Comparison of ENCODE assay signal across 14 mouse cellular contexts in genomic region chr13:57984163-57984562, GRCm38 (mm10).
A peak's percentile ranks its signal among the peaks of the same experiment; 100 is the strongest.
DNase-seq lines count a peak whose midpoint lies in the region; ATAC-seq and TF ChIP-seq lines count a peak whose summit lies in the region.
"Had no signal": no experiment of that assay in that cellular context is flagged by ENCODE, and none has a peak within 500 bp of the region (broad histone marks: within the 10 kb centered on the region; RNA-seq: fewer than 3 reads in every experiment).

No protein-coding gene starts in this region.

- WGBS in forebrain, embryonic 16.5 days, result 77% methylated on average over 8 of the region's 8 CpGs
- 60% methylated on average over 8 of the region's 8 CpGs for WGBS in forebrain, embryonic 11.5 days
- 51% methylated on average over 8 of the region's 8 CpGs for WGBS in intestine, embryonic 15.5 days

- no peak overlapping the region for H3K27ac ChIP-seq in forebrain, embryonic 16.5 days (ENCODE audit: low read length)
- H3K27ac ChIP-seq in forebrain, embryonic 11.5 days (ENCODE audit: low read depth, low read length), result no peak overlapping the region
- no peak overlapping the region for H3K27ac ChIP-seq in layer of hippocampus, adult 2 months
- no peak overlapping the region for H3K27ac ChIP-seq in intestine, embryonic 15.5 days
- H3K27ac ChIP-seq: hindbrain, embryonic 10.5 days; limb, embryonic 10.5 days had no signal

- H3K9me3 ChIP-seq in forebrain, embryonic 16.5 days (ENCODE audit: control insufficient read depth, low read length), result no peaks in the 10 kb centered on the region
- H3K9me3 ChIP-seq in forebrain, embryonic 11.5 days (ENCODE audit: control insufficient read depth, low read length), result no peaks in the 10 kb centered on the region
- H3K9me3 ChIP-seq in intestine, embryonic 15.5 days, result no peaks in the 10 kb centered on the region
- H3K9me3 ChIP-seq: hindbrain, embryonic 10.5 days; limb, embryonic 10.5 days; megakaryocyte, embryonic 14.5 days had no signal

- DNase-seq in forebrain, embryonic 11.5 days (ENCODE audit: low spot score), result no peak
- no peak for DNase-seq in layer of hippocampus, adult 2 months (ENCODE audit: low spot score in 2 of 2)
- no peak for DNase-seq in layer of hippocampus, adult 18-20 months (ENCODE audit: low spot score in 2 of 2)
- DNase-seq in ES-CJ7 (ENCODE audit: low read depth, low spot score), result peak; percentile 48
- DNase-seq in frontal cortex, postnatal 36 days (ENCODE audit: low spot score in 2 of 2), result no peak
- no peak for DNase-seq in left cerebral cortex, adult 8-10 months (ENCODE audit: low spot score in 2 of 2)
- DNase-seq: gastrocnemius, postnatal 10 days had no signal

- no peak overlapping the region for H3K9ac ChIP-seq in forebrain, embryonic 16.5 days (replicated peaks; ENCODE audit: low read depth, low read length)
- no peak overlapping the region for H3K9ac ChIP-seq in forebrain, embryonic 11.5 days (ENCODE audit: low read length)
- no peak overlapping the region for H3K9ac ChIP-seq in intestine, embryonic 15.5 days

- 0 out of 2 replicates have a peak, but pooled peaks have one; percentile 9 for ATAC-seq in forebrain, embryonic 16.5 days
- no peak for ATAC-seq in forebrain, embryonic 11.5 days (replicated peaks; ENCODE audit: low FRiP score)
- ATAC-seq in intestine, embryonic 15.5 days, result peak; percentile 69
- ATAC-seq: activated CD4-positive, CD25-positive, alpha-beta regulatory T cell, adult 4 months had no signal

- TF ChIP-seq CTCF in layer of hippocampus, adult 2 months (conservative IDR thresholded peaks at IDR 0.05), result peak; percentile 36; the same call in 1 of the 2 replicates

- H3K27me3 ChIP-seq in forebrain, embryonic 16.5 days (replicated peaks; ENCODE audit: control insufficient read depth, insufficient read depth, low read length), result no peaks in the 10 kb centered on the region
- no peaks in the 10 kb centered on the region for H3K27me3 ChIP-seq in forebrain, embryonic 11.5 days (ENCODE audit: control insufficient read depth, insufficient read depth, low read length)
- no peaks in the 10 kb centered on the region for H3K27me3 ChIP-seq in intestine, embryonic 15.5 days (replicated peaks)
- H3K27me3 ChIP-seq: CH12.LX; megakaryocyte, embryonic 14.5 days had no signal

- no peaks in the 10 kb centered on the region for H3K36me3 ChIP-seq in forebrain, embryonic 16.5 days (ENCODE audit: control insufficient read depth, insufficient read depth)
- no peaks in the 10 kb centered on the region for H3K36me3 ChIP-seq in forebrain, embryonic 11.5 days (ENCODE audit: control insufficient read depth, insufficient read depth, low read length)
- H3K36me3 ChIP-seq in intestine, embryonic 15.5 days, result no peaks in the 10 kb centered on the region
- H3K36me3 ChIP-seq: hindbrain, embryonic 10.5 days; limb, embryonic 10.5 days had no signal

- H3K4me2 ChIP-seq in forebrain, embryonic 16.5 days (ENCODE audit: low read length), result no peak overlapping the region
- H3K4me2 ChIP-seq in forebrain, embryonic 11.5 days (ENCODE audit: low read depth, low read length, severe bottlenecking), result no peak overlapping the region
- H3K4me2 ChIP-seq in intestine, embryonic 15.5 days (replicated peaks), result no peak overlapping the region

- H3K4me1 ChIP-seq in forebrain, embryonic 16.5 days (replicated peaks; ENCODE audit: control insufficient read depth, insufficient read depth, low read length), result peaks cover 29% of the 10 kb centered on the region
- peaks cover 3% of the 10 kb centered on the region; the same call in 1 of the 2 replicates for H3K4me1 ChIP-seq in forebrain, embryonic 11.5 days (replicated peaks; ENCODE audit: control insufficient read depth, insufficient read depth, low read length)
- 0 out of 2 replicates have a peak, but pooled peaks cover 11% of the 10 kb centered on the region for H3K4me1 ChIP-seq in intestine, embryonic 15.5 days (replicated peaks)
- H3K4me1 ChIP-seq: megakaryocyte, embryonic 14.5 days had no signal

- no peak overlapping the region for H3K4me3 ChIP-seq in forebrain, embryonic 16.5 days (replicated peaks; ENCODE audit: low read length)
- H3K4me3 ChIP-seq in forebrain, embryonic 11.5 days (ENCODE audit: low read depth, low read length), result no peak overlapping the region
- no peak overlapping the region for H3K4me3 ChIP-seq in layer of hippocampus, adult 2 months
- H3K4me3 ChIP-seq in intestine, embryonic 15.5 days (replicated peaks), result no peak overlapping the region
- H3K4me3 ChIP-seq: hindbrain, embryonic 10.5 days; limb, embryonic 10.5 days; megakaryocyte, embryonic 14.5 days had no signal
